Comparison of ENCODE assay signal across 18 mouse cellular contexts in the genomic region with DNA sequence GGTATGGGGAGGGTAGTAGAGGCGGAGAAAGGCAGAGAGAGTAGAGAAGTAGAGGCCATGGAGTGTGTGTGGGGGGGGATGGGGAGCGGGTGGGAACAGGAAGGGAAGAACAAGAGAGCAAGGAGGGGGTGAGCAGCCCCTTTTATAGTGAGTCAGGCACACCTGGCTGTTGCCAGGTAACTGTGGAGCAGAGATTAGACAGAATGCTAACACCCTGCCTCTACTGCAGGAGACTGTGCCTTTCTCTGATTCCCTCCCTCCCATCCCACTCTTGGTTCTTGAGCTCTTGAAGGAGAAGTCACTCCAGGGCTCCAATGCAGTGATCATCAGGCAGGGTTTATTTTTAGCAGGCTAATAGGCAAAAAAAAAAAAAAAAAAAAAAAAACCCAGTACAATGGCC. TPM values are rescaled to one million over a fixed set of nuclear protein-coding genes. Genes with fewer than 3 reads are reported as not detected.
DNase-seq lines count a peak whose midpoint lies in the region; ATAC-seq and TF ChIP-seq lines count a peak whose summit lies in the region.
"Had no signal": no experiment of that assay in that cellular context is flagged by ENCODE, and none has a peak within 500 bp of the region (broad histone marks: within the 10 kb centered on the region; RNA-seq: fewer than 3 reads in every experiment).

No protein-coding gene starts in this region.

- no peak overlapping the region for H3K4me3 ChIP-seq in neural tube, embryonic 13.5 days
- H3K4me3 ChIP-seq in forebrain, postnatal 0 days (ENCODE audit: low read depth, low read length): no peak overlapping the region
- no peak overlapping the region for H3K4me3 ChIP-seq in midbrain, postnatal 0 days (ENCODE audit: low read depth, low read length)
- H3K4me3 ChIP-seq in layer of hippocampus, adult 2 months: no peak overlapping the region
- H3K4me3 ChIP-seq: embryonic facial prominence, embryonic 13.5 days; liver, embryonic 12.5 days; lung, embryonic 15.5 days had no signal

- H3K4me2 ChIP-seq in neural tube, embryonic 13.5 days: no peak overlapping the region
- H3K4me2 ChIP-seq in forebrain, postnatal 0 days (ENCODE audit: low read depth): no peak overlapping the region
- no peak overlapping the region for H3K4me2 ChIP-seq in midbrain, postnatal 0 days (ENCODE audit: low read depth, low read length, poor library complexity, severe bottlenecking)
- H3K4me2 ChIP-seq: embryonic facial prominence, embryonic 13.5 days; heart, embryonic 11.5 days; liver, embryonic 12.5 days; lung, embryonic 15.5 days had no signal

- 42% methylated on average over 2 of the region's 2 CpGs for WGBS in neural tube, embryonic 13.5 days
- WGBS in forebrain, postnatal 0 days: 57% methylated on average over 2 of the region's 2 CpGs
- WGBS in midbrain, postnatal 0 days: 25% methylated on average over 2 of the region's 2 CpGs

- ATAC-seq in neural tube, embryonic 13.5 days (ENCODE audit: low read depth): no peak
- ATAC-seq in forebrain, postnatal 0 days: peak; percentile 86
- ATAC-seq in midbrain, postnatal 0 days (ENCODE audit: low FRiP score): peak; percentile 48; the same call in 1 of the 2 replicates
- ATAC-seq: liver, embryonic 12.5 days had no signal

- no peak for TF ChIP-seq CTCF in forebrain, postnatal 0 days (IDR thresholded peaks at IDR 0.05; ENCODE audit: low read depth)
- TF ChIP-seq CTCF in midbrain, postnatal 0 days (IDR thresholded peaks at IDR 0.05): no peak
- TF ChIP-seq CTCF in layer of hippocampus, adult 2 months (conservative IDR thresholded peaks at IDR 0.05): no peak

- H3K4me1 ChIP-seq in neural tube, embryonic 13.5 days (replicated peaks): peaks cover 36% of the 10 kb centered on the region
- peaks cover 14% of the 10 kb centered on the region; the same call in 1 of the 2 replicates for H3K4me1 ChIP-seq in forebrain, postnatal 0 days (ENCODE audit: insufficient read depth)
- peaks cover 12% of the 10 kb centered on the region for H3K4me1 ChIP-seq in midbrain, postnatal 0 days (ENCODE audit: insufficient read depth, low read length)

- no peak overlapping the region for H3K27ac ChIP-seq in neural tube, embryonic 13.5 days (replicated peaks)
- H3K27ac ChIP-seq in forebrain, postnatal 0 days (ENCODE audit: low read depth, low read length): 0 out of 2 replicates have a peak overlapping the region, but pooled peaks have one; percentile 36
- H3K27ac ChIP-seq in midbrain, postnatal 0 days (ENCODE audit: low read depth, low read length): peak overlapping the region; percentile 77
- H3K27ac ChIP-seq in layer of hippocampus, adult 2 months: no peak overlapping the region; the same call in 1 of the 2 replicates
- H3K27ac ChIP-seq: embryonic facial prominence, embryonic 13.5 days; liver, embryonic 12.5 days; lung, embryonic 15.5 days had no signal

- no peak for DNase-seq in neural tube, embryonic 10.5 days (ENCODE audit: extremely low spot score, low spot score)
- peak; percentile 40 for DNase-seq in brain, embryonic 18.5 days (ENCODE audit: low read depth, low spot score)
- DNase-seq in forebrain, postnatal 0 days: peak; percentile 39
- DNase-seq in midbrain, postnatal 0 days (ENCODE audit: low spot score): no peak
- no peak for DNase-seq in gastrocnemius, postnatal 14 days
- DNase-seq in urinary bladder, postnatal 14 days (ENCODE audit: low spot score): no peak
- no peak for DNase-seq in layer of hippocampus, adult 2 months (ENCODE audit: low spot score in 2 of 2)
- DNase-seq: adrenal gland, adult 2 months; cerebellum, adult 11-12 months; gastrocnemius, postnatal 25 days; kidney, adult 8-10 months; kidney, postnatal 4 days; thymus, postnatal 4 days had no signal

- H3K9me3 ChIP-seq in neural tube, embryonic 13.5 days: no peaks in the 10 kb centered on the region
- no peaks in the 10 kb centered on the region for H3K9me3 ChIP-seq in forebrain, postnatal 0 days (ENCODE audit: low read length)
- H3K9me3 ChIP-seq in midbrain, postnatal 0 days (ENCODE audit: low read length): no peaks in the 10 kb centered on the region
- H3K9me3 ChIP-seq: embryonic facial prominence, embryonic 13.5 days; liver, embryonic 12.5 days; lung, embryonic 15.5 days had no signal

- H3K27me3 ChIP-seq in neural tube, embryonic 13.5 days: no peaks in the 10 kb centered on the region
- no peaks in the 10 kb centered on the region for H3K27me3 ChIP-seq in forebrain, postnatal 0 days (ENCODE audit: insufficient read depth, low read length)
- H3K27me3 ChIP-seq in midbrain, postnatal 0 days (ENCODE audit: insufficient read depth, low read length): no peaks in the 10 kb centered on the region
- H3K27me3 ChIP-seq: embryonic facial prominence, embryonic 13.5 days; liver, embryonic 12.5 days; lung, embryonic 15.5 days had no signal

- H3K9ac ChIP-seq in neural tube, embryonic 13.5 days: 0 out of 2 replicates have a peak overlapping the region, but pooled peaks have one; percentile 8
- no peak overlapping the region for H3K9ac ChIP-seq in forebrain, postnatal 0 days
- no peak overlapping the region for H3K9ac ChIP-seq in midbrain, postnatal 0 days (replicated peaks; ENCODE audit: low read length, poor library complexity, severe bottlenecking)
- H3K9ac ChIP-seq: embryonic facial prominence, embryonic 13.5 days; liver, embryonic 12.5 days; lung, embryonic 15.5 days had no signal

- H3K36me3 ChIP-seq in neural tube, embryonic 13.5 days: no peaks in the 10 kb centered on the region
- no peaks in the 10 kb centered on the region for H3K36me3 ChIP-seq in forebrain, postnatal 0 days (ENCODE audit: insufficient read depth)
- no peaks in the 10 kb centered on the region for H3K36me3 ChIP-seq in midbrain, postnatal 0 days (ENCODE audit: insufficient read depth, low read length)
- H3K36me3 ChIP-seq: lung, embryonic 15.5 days had no signal

- intact Hi-C loops in gastrocnemius, postnatal 14 days (cut with DNase I; ENCODE audit: low total_unique reads): no loop called here

RNA-seq across cellular contexts. Expression of a gene that starts 29.7 kb away (rescaled TPM):
- polyA plus RNA-seq in neural tube, embryonic 13.5 days (2015; fragmentation: Nextera tagmentation; extraction: Ambion mirVana): 98.1 and 118 TPM in 2 replicates
- total RNA-seq in forebrain, postnatal 0 days (2014; rRNA removed): 98.6 and 115 TPM in 2 replicates
- 109 and 117 TPM in 2 replicates for polyA plus RNA-seq in forebrain, postnatal 0 days (2015; fragmentation: Nextera tagmentation; extraction: Ambion mirVana)
- 56.9 and 57.4 TPM in 2 replicates for total RNA-seq in midbrain, postnatal 0 days (2014; rRNA removed)
- 109 and 118 TPM in 2 replicates for polyA plus RNA-seq in midbrain, postnatal 0 days (2015; fragmentation: Nextera tagmentation; extraction: Ambion mirVana)
- 10 to 100 TPM; 35.6 to 47.3 TPM for total RNA-seq in gastrocnemius, postnatal 14 days (2021)
- 10 to 100 TPM; 64.8 to 71.4 TPM for total RNA-seq in layer of hippocampus, adult 2 months (2021)

RNA-seq across cellular contexts. Expression of a gene that starts 30.0 kb away (rescaled TPM):
- polyA plus RNA-seq in neural tube, embryonic 13.5 days (2015; fragmentation: Nextera tagmentation; extraction: Ambion mirVana): 41.7 and 44.5 TPM in 2 replicates
- total RNA-seq in forebrain, postnatal 0 days (2014; rRNA removed): 20.0 and 24.3 TPM in 2 replicates
- polyA plus RNA-seq in forebrain, postnatal 0 days (2015; fragmentation: Nextera tagmentation; extraction: Ambion mirVana): 43.8 and 50.5 TPM in 2 replicates
- total RNA-seq in midbrain, postnatal 0 days (2014; rRNA removed): 12.3 and 13.5 TPM in 2 replicates
- 50.1 TPM in 2 replicates for polyA plus RNA-seq in midbrain, postnatal 0 days (2015; fragmentation: Nextera tagmentation; extraction: Ambion mirVana)
- total RNA-seq in gastrocnemius, postnatal 14 days (2021): 10 to 100 TPM; 11.2 to 13.2 TPM
- total RNA-seq in layer of hippocampus, adult 2 months (2021): 10 to 100 TPM; 15.3 to 17.2 TPM

Comparison
In these comparisons a context has a peak if more than half of its experiments do, and no peak if none do; other contexts are left out.
1. H3K27ac ChIP-seq: peak in forebrain, postnatal 0 days (single experiment) and midbrain, postnatal 0 days (single experiment); none in neural tube, embryonic 13.5 days (single experiment) and layer of hippocampus, adult 2 months (single experiment).
2. DNase-seq: peak in brain, embryonic 18.5 days (single experiment) and forebrain, postnatal 0 days (single experiment); none in neural tube, embryonic 10.5 days (single experiment), midbrain, postnatal 0 days (single experiment), gastrocnemius, postnatal 14 days (single experiment), urinary bladder, postnatal 14 days (single experiment) and layer of hippocampus, adult 2 months (0 of 2).